Mouse (Mus musculus) cerebellum, adult 2 months (tissue): ENCODE measurements around the gene Akap12.

Experiments
- CTCF ChIP-seq: fragments of 200-500 bp; IDR thresholded peaks from 2 replicates; pipeline ENCODE4 v1.5.1; 2011; ENCODE audit warnings: low read depth, mild to moderate bottlenecking, control low read depth, low read length, moderate library complexity, borderline replicate concordance; ENCODE audit not compliant: insufficient read depth
- POLR2A ChIP-seq: fragments of 200-500 bp; IDR thresholded peaks from 2 replicates; pipeline ENCODE4 v1.6.1; 2011; ENCODE audit warnings: low read length, control low read depth, borderline replicate concordance; ENCODE audit not compliant: insufficient read depth

- no peak for TF ChIP-seq CTCF
- no peak for TF ChIP-seq POLR2A
These were observed 16.2 kb downstream of the Akap12 start for GRCm38 (mm10) chr10:4282395-4282794.
